Mouse (Mus musculus): Measurements from ENCODE around the gene Ylpm1. TPM values are rescaled to one million over a fixed set of nuclear protein-coding genes. Genes with fewer than 3 reads are reported as not detected.
A peak's percentile ranks its signal among the peaks of the same experiment; 100 is the strongest.

Gene Ylpm1
- polyA plus RNA-seq, 1 experiment from 2014 or later = 43.7 TPM

GRCm38 (mm10) chr12:85022071-85022470 lies 25.9 kb downstream of the Ylpm1 start:
- Histone ChIP-seq H3K36me3 (peaks cover 17% of the 10 kb centered on the region), H3K9me3 (no peaks in the 10 kb centered on the region), H3K27ac (replicated peaks) (no peak overlapping the region), H3K4me3 (no peak overlapping the region), H3K4me2 (replicated peaks) (no peak overlapping the region), H3K9ac (replicated peaks) (no peak overlapping the region), H3K4me1 (no peaks in the 10 kb centered on the region), H3K27me3 (no peaks in the 10 kb centered on the region)
- WGBS = 89% methylated on average over 1 of the region's 1 CpGs
- no peak for ATAC-seq (ENCODE audit: low FRiP score, low read depth)

- no peak overlapping the region for H3K9ac ChIP-seq (replicated peaks)
- 0 out of 2 replicates have a peak, but pooled peaks cover 2% of the 10 kb centered on the region for H3K9me3 ChIP-seq
- H3K36me3 ChIP-seq = peaks cover 52% of the 10 kb centered on the region
- WGBS = 96% methylated on average over 2 of the region's 2 CpGs
- no peak overlapping the region for H3K4me3 ChIP-seq
- H3K27ac ChIP-seq (replicated peaks) = no peak overlapping the region
- no peaks in the 10 kb centered on the region for H3K4me1 ChIP-seq
- no peak overlapping the region for H3K4me2 ChIP-seq (replicated peaks)
- H3K27me3 ChIP-seq = no peaks in the 10 kb centered on the region
- ATAC-seq (ENCODE audit: low FRiP score, low read depth) = no peak
Measured at GRCm38 (mm10) chr12:85032710-85033109, 36.6 kb downstream of the Ylpm1 start.

- WGBS = 82% methylated on average over 6 of the region's 6 CpGs
- Histone ChIP-seq H3K27ac (replicated peaks) (no peak overlapping the region), H3K9ac (replicated peaks) (no peak overlapping the region), H3K4me3 (no peak overlapping the region), H3K4me1 (no peaks in the 10 kb centered on the region), H3K9me3 (no peaks in the 10 kb centered on the region), H3K36me3 (peaks cover 59% of the 10 kb centered on the region), H3K4me2 (replicated peaks) (no peak overlapping the region), H3K27me3 (no peaks in the 10 kb centered on the region)
- ATAC-seq (ENCODE audit: low FRiP score, low read depth) = no peak
Measured at GRCm38 (mm10) chr12:85051218-85051617, 55.1 kb downstream of the Ylpm1 start.

GRCm38 (mm10) chr12:85071043-85071442 lies 74.9 kb downstream of the Ylpm1 start:
- Histone ChIP-seq H3K27me3 (no peaks in the 10 kb centered on the region), H3K4me1 (no peaks in the 10 kb centered on the region), H3K27ac (replicated peaks) (no peak overlapping the region), H3K9me3 (no peaks in the 10 kb centered on the region), H3K4me2 (replicated peaks) (no peak overlapping the region), H3K4me3 (no peak overlapping the region), H3K9ac (replicated peaks) (no peak overlapping the region), H3K36me3 (peaks cover 60% of the 10 kb centered on the region)
- no peak for ATAC-seq (ENCODE audit: low FRiP score, low read depth)

GRCm38 (mm10) chr12:85077100-85077499 lies 81.0 kb downstream of the Ylpm1 start:
- Histone ChIP-seq H3K4me3 (no peak overlapping the region), H3K27ac (replicated peaks) (no peak overlapping the region), H3K4me2 (replicated peaks) (no peak overlapping the region), H3K36me3 (peaks cover 26% of the 10 kb centered on the region), H3K9ac (replicated peaks) (no peak overlapping the region), H3K27me3 (no peaks in the 10 kb centered on the region), H3K4me1 (no peaks in the 10 kb centered on the region), H3K9me3 (no peaks in the 10 kb centered on the region)
- 93% methylated on average over 3 of the region's 3 CpGs for WGBS
- ATAC-seq (ENCODE audit: low FRiP score, low read depth) = no peak

- no peak for ATAC-seq (ENCODE audit: low FRiP score, low read depth)
- Histone ChIP-seq H3K4me1 (no peaks in the 10 kb centered on the region), H3K9me3 (no peaks in the 10 kb centered on the region), H3K27me3 (no peaks in the 10 kb centered on the region), H3K9ac (replicated peaks) (no peak overlapping the region), H3K4me2 (replicated peaks) (no peak overlapping the region), H3K27ac (replicated peaks) (no peak overlapping the region), H3K4me3 (no peak overlapping the region), H3K36me3 (peaks cover 32% of the 10 kb centered on the region)
- WGBS = 89% methylated on average over 2 of the region's 2 CpGs
Measured at GRCm38 (mm10) chr12:85084257-85084656, 88.1 kb downstream of the Ylpm1 start.

- no peak overlapping the region for H3K27ac ChIP-seq (replicated peaks)
- no peak for ATAC-seq (ENCODE audit: low FRiP score, low read depth)
- H3K9me3 ChIP-seq = no peaks in the 10 kb centered on the region
- peaks cover 38% of the 10 kb centered on the region for H3K36me3 ChIP-seq
- 90% methylated on average over 4 of the region's 4 CpGs for WGBS
- no peaks in the 10 kb centered on the region for H3K27me3 ChIP-seq
- no peak overlapping the region for H3K4me2 ChIP-seq (replicated peaks)
- H3K4me1 ChIP-seq = no peaks in the 10 kb centered on the region
- H3K9ac ChIP-seq (replicated peaks) = no peak overlapping the region
- H3K4me3 ChIP-seq = no peak overlapping the region
Measured at GRCm38 (mm10) chr12:85084941-85085340, 88.8 kb downstream of the Ylpm1 start.

- Histone ChIP-seq H3K9ac (replicated peaks) (no peak overlapping the region), H3K27ac (replicated peaks) (no peak overlapping the region), H3K4me1 (no peaks in the 10 kb centered on the region), H3K9me3 (no peaks in the 10 kb centered on the region), H3K4me3 (no peak overlapping the region), H3K36me3 (peaks cover 38% of the 10 kb centered on the region), H3K4me2 (replicated peaks) (no peak overlapping the region), H3K27me3 (no peaks in the 10 kb centered on the region)
- 94% methylated on average over 12 of the region's 12 CpGs for WGBS
- no peak for ATAC-seq (ENCODE audit: low FRiP score, low read depth)
Measured at GRCm38 (mm10) chr12:85087845-85088244, 91.7 kb downstream of the Ylpm1 start.

GRCm38 (mm10) chr12:85091190-85091589 lies 95.1 kb downstream of the Ylpm1 start:
- H3K9me3 ChIP-seq = no peaks in the 10 kb centered on the region
- H3K27ac ChIP-seq (replicated peaks) = no peak overlapping the region
- H3K4me2 ChIP-seq (replicated peaks) = no peak overlapping the region
- 93% methylated on average over 3 of the region's 3 CpGs for WGBS
- no peak overlapping the region for H3K9ac ChIP-seq (replicated peaks)
- H3K27me3 ChIP-seq = no peaks in the 10 kb centered on the region
- ATAC-seq (ENCODE audit: low FRiP score, low read depth) = no peak
- no peak overlapping the region for H3K4me3 ChIP-seq
- H3K36me3 ChIP-seq = peaks cover 37% of the 10 kb centered on the region
- H3K4me1 ChIP-seq = no peaks in the 10 kb centered on the region; the same call in 1 of the 2 replicates

GRCm38 (mm10) chr12:85092214-85092613 lies 96.1 kb downstream of the Ylpm1 start:
- Histone ChIP-seq H3K27ac (replicated peaks) (no peak overlapping the region), H3K4me2 (replicated peaks) (no peak overlapping the region), H3K9ac (replicated peaks) (no peak overlapping the region), H3K36me3 (peaks cover 26% of the 10 kb centered on the region), H3K27me3 (no peaks in the 10 kb centered on the region), H3K9me3 (no peaks in the 10 kb centered on the region), H3K4me3 (no peak overlapping the region), H3K4me1 (no peaks in the 10 kb centered on the region; the same call in 1 of the 2 replicates)
- WGBS = 12% methylated on average over 3 of the region's 3 CpGs
- no peak for ATAC-seq (ENCODE audit: low FRiP score, low read depth)

- Histone ChIP-seq H3K9ac (replicated peaks) (no peak overlapping the region; the same call in 1 of the 2 replicates), H3K27ac (replicated peaks) (0 out of 2 replicates have a peak overlapping the region, but pooled peaks have one; percentile 36), H3K27me3 (no peaks in the 10 kb centered on the region), H3K9me3 (no peaks in the 10 kb centered on the region), H3K4me3 (no peak overlapping the region), H3K4me2 (replicated peaks) (no peak overlapping the region), H3K36me3 (peaks cover 9% of the 10 kb centered on the region), H3K4me1 (no peaks in the 10 kb centered on the region; the same call in 1 of the 2 replicates)
- WGBS = 35% methylated on average over 14 of the region's 14 CpGs
- ATAC-seq (ENCODE audit: low FRiP score, low read depth) = no peak
Measured at GRCm38 (mm10) chr12:85094010-85094409, 97.9 kb downstream of the Ylpm1 start.

- Histone ChIP-seq H3K27ac (replicated peaks) (peak overlapping the region; percentile 36; the same call in 1 of the 2 replicates), H3K4me3 (no peak overlapping the region), H3K27me3 (no peaks in the 10 kb centered on the region), H3K36me3 (0 out of 2 replicates have a peak, but pooled peaks cover 2% of the 10 kb centered on the region), H3K4me2 (replicated peaks) (no peak overlapping the region), H3K4me1 (no peaks in the 10 kb centered on the region; the same call in 1 of the 2 replicates), H3K9ac (replicated peaks) (no peak overlapping the region), H3K9me3 (no peaks in the 10 kb centered on the region)
- ATAC-seq (ENCODE audit: low FRiP score, low read depth) = 0 out of 2 replicates have a peak, but pooled peaks have one; percentile 23
- 89% methylated on average over 10 of the region's 10 CpGs for WGBS
Measured at GRCm38 (mm10) chr12:85094706-85095105, 98.6 kb downstream of the Ylpm1 start.

- H3K9ac ChIP-seq (replicated peaks) = no peak overlapping the region
- H3K9me3 ChIP-seq = no peaks in the 10 kb centered on the region
- H3K4me2 ChIP-seq (replicated peaks) = no peak overlapping the region
- no peaks in the 10 kb centered on the region; the same call in 1 of the 2 replicates for H3K4me1 ChIP-seq
- H3K27me3 ChIP-seq = no peaks in the 10 kb centered on the region
- ATAC-seq (ENCODE audit: low FRiP score, low read depth) = no peak
- 88% methylated on average over 11 of the region's 11 CpGs for WGBS
- no peak overlapping the region for H3K27ac ChIP-seq (replicated peaks)
- no peak overlapping the region for H3K4me3 ChIP-seq
- H3K36me3 ChIP-seq = no peaks in the 10 kb centered on the region
Measured at GRCm38 (mm10) chr12:85095146-85095545, 99.0 kb downstream of the Ylpm1 start.
